Comparison of ENCODE assay signal across 23 mouse cellular contexts in the genomic region with DNA sequence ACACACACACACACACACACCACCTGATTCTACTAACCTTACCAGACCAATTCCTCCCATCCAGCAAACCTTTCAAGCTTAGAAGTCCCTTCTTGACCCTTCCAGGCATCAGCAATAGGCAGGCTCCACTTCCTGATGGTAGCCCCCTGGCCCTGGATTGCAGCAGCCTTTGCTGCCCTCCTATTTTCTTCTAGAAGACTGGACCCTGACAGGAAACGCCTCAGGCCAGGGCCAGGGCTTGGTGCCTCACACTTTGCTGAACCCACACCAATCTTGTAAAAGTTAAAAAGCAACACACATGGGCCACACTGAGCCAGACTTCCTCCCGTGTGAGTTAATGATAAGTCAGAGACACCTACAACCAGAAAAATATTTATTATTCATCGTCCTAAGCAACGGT. TPM values are rescaled to one million over a fixed set of nuclear protein-coding genes. Genes with fewer than 3 reads are reported as not detected.
DNase-seq lines count a peak whose midpoint lies in the region; ATAC-seq and TF ChIP-seq lines count a peak whose summit lies in the region.
"Had no signal": no experiment of that assay in that cellular context is flagged by ENCODE, and none has a peak within 500 bp of the region (broad histone marks: within the 10 kb centered on the region; RNA-seq: fewer than 3 reads in every experiment).

No protein-coding gene starts in this region.

- peak overlapping the region; percentile 41; the same call in 1 of the 2 replicates for H3K27ac ChIP-seq in heart, postnatal 0 days (ENCODE audit: low read depth)
- H3K27ac ChIP-seq: gastrocnemius, adult 2 months; hindbrain, embryonic 13.5 days; neural tube, embryonic 15.5 days had no signal

- DNase-seq in heart, postnatal 0 days (ENCODE audit: low spot score), result no peak
- DNase-seq in heart, postnatal 4 days, result no peak
- peak; percentile 32 for DNase-seq in thymus, postnatal 14 days
- no peak for DNase-seq in thymus, postnatal 0 days (ENCODE audit: low spot score)
- peak; percentile 40 to 67 for DNase-seq in kidney, postnatal 25 days
- no peak for DNase-seq in lung, postnatal 10 days
- no peak for DNase-seq in layer of hippocampus, adult 9-11 months
- DNase-seq: adrenal gland, adult 2 months; forebrain, postnatal 0 days; gastrocnemius, adult 2 months; lung, adult 2 months; lung, postnatal 4 days had no signal

- no peak overlapping the region for H3K9ac ChIP-seq in heart, postnatal 0 days (replicated peaks; ENCODE audit: low read depth, low read length)
- H3K9ac ChIP-seq: forebrain, postnatal 0 days; hindbrain, embryonic 13.5 days; neural tube, embryonic 15.5 days had no signal

- 67% methylated on average over 4 of the region's 4 CpGs for WGBS in heart, postnatal 0 days

- TF ChIP-seq EP300 in heart, postnatal 0 days (IDR thresholded peaks at IDR 0.05; ENCODE audit: low read depth), result no peak

- H3K9me3 ChIP-seq in heart, postnatal 0 days (replicated peaks; ENCODE audit: control insufficient read depth, low read length), result no peaks in the 10 kb centered on the region
- H3K9me3 ChIP-seq: G1E; hindbrain, embryonic 13.5 days; neural tube, embryonic 15.5 days had no signal

- peaks cover 9% of the 10 kb centered on the region for H3K4me1 ChIP-seq in heart, postnatal 0 days (ENCODE audit: control insufficient read depth, insufficient read depth)

- no peak for ATAC-seq in heart, postnatal 0 days (ENCODE audit: insufficient read depth, low read depth)
- ATAC-seq in erythroid progenitor cell, adult 5-6 weeks (replicated peaks; ENCODE audit: low FRiP score, poor library complexity, severe bottlenecking), result no peak
- ATAC-seq: forebrain, postnatal 0 days; intestine, embryonic 16.5 days had no signal

- no peak overlapping the region for H3K4me2 ChIP-seq in heart, postnatal 0 days (ENCODE audit: low read depth, low read length)
- H3K4me2 ChIP-seq: hindbrain, embryonic 13.5 days; midbrain, embryonic 11.5 days; neural tube, embryonic 15.5 days had no signal

- no peaks in the 10 kb centered on the region for H3K36me3 ChIP-seq in heart, postnatal 0 days (replicated peaks; ENCODE audit: control insufficient read depth, insufficient read depth, low read length)
- H3K36me3 ChIP-seq: G1E; hindbrain, embryonic 13.5 days; neural tube, embryonic 15.5 days had no signal

- no peak for TF ChIP-seq CTCF in heart, postnatal 0 days (IDR thresholded peaks at IDR 0.05; ENCODE audit: low read depth)

- no peaks in the 10 kb centered on the region for H3K27me3 ChIP-seq in heart, postnatal 0 days (ENCODE audit: control insufficient read depth, insufficient read depth, low read length)
- H3K27me3 ChIP-seq: hindbrain, embryonic 13.5 days; neural tube, embryonic 15.5 days had no signal

- no peak overlapping the region for H3K4me3 ChIP-seq in heart, postnatal 0 days (ENCODE audit: low read depth, low read length)
- H3K4me3 ChIP-seq: gastrocnemius, adult 2 months; hindbrain, embryonic 13.5 days; neural tube, embryonic 15.5 days had no signal

RNA-seq across cellular contexts. Expression of a gene that starts 3.3 kb away (rescaled TPM):
- 17.6 and 18.6 TPM in 2 replicates for total RNA-seq in heart, postnatal 0 days (2014; rRNA removed; ENCODE audit: low replicate concordance)
- polyA plus RNA-seq in heart, postnatal 0 days (2015; fragmentation: Nextera tagmentation; extraction: Ambion mirVana), result 4.3 and 5.2 TPM in 2 replicates
- 10 to 100 TPM; 28.5 to 28.8 TPM for total RNA-seq in heart, postnatal 4 days (2021)
- 51.9 and 60.4 TPM in 2 replicates for polyA plus RNA-seq in thymus, postnatal 0 days (2015; fragmentation: Nextera tagmentation; extraction: Ambion mirVana)
- 43.2 TPM in 2 replicates for total RNA-seq in erythroid progenitor cell, adult 5-6 weeks (2015; ENCODE audit: low replicate concordance)
- 16.2 and 21.3 TPM in 2 replicates for total RNA-seq in erythroid progenitor cell, adult 5-6 weeks (2017; ENCODE audit: low replicate concordance)

RNA-seq across cellular contexts. Expression of a gene that starts 3.3 kb away (rescaled TPM):
- not detected in 2 replicates for total RNA-seq in heart, postnatal 0 days (2014; rRNA removed; ENCODE audit: low replicate concordance)
- polyA plus RNA-seq in heart, postnatal 0 days (2015; fragmentation: Nextera tagmentation; extraction: Ambion mirVana), result 2.0 TPM in 1 of 2 replicates, not detected in the other
- total RNA-seq in heart, postnatal 4 days (2021), result not detected
- polyA plus RNA-seq in thymus, postnatal 0 days (2015; fragmentation: Nextera tagmentation; extraction: Ambion mirVana), result 8.1 TPM in 2 replicates
- not detected in 2 replicates for total RNA-seq in erythroid progenitor cell, adult 5-6 weeks (2015; ENCODE audit: low replicate concordance)
- not detected in 2 replicates for total RNA-seq in erythroid progenitor cell, adult 5-6 weeks (2017; ENCODE audit: low replicate concordance)
- total RNA-seq: G1E; gastrocnemius, adult 2 months; liver, adult 2 months had no signal
- polyA plus RNA-seq: embryonic facial prominence, embryonic 11.5 days; G1E; heart, embryonic 14.5 days; hindbrain, embryonic 13.5 days; intestine, embryonic 16.5 days; liver, adult 2 months; midbrain, embryonic 11.5 days; neural tube, embryonic 15.5 days had no signal

RNA-seq across cellular contexts. Expression of a gene that starts 14.1 kb away (rescaled TPM):
- total RNA-seq in heart, postnatal 0 days (2014; rRNA removed; ENCODE audit: low replicate concordance), result not detected in 2 replicates
- 0.07 and 0.10 TPM in 2 replicates for polyA plus RNA-seq in heart, postnatal 0 days (2015; fragmentation: Nextera tagmentation; extraction: Ambion mirVana)
- 1 to 10 TPM in 1 of 2 experiments, under 1 TPM in 1; 0.92 to 1.0 TPM for total RNA-seq in heart, postnatal 4 days (2021)
- 0.45 and 0.49 TPM in 2 replicates for polyA plus RNA-seq in thymus, postnatal 0 days (2015; fragmentation: Nextera tagmentation; extraction: Ambion mirVana)
- not detected in 2 replicates for total RNA-seq in erythroid progenitor cell, adult 5-6 weeks (2015; ENCODE audit: low replicate concordance)
- not detected in 2 replicates for total RNA-seq in erythroid progenitor cell, adult 5-6 weeks (2017; ENCODE audit: low replicate concordance)
- total RNA-seq: adrenal gland, adult 2 months; G1E; liver, adult 2 months had no signal
- polyA plus RNA-seq: adrenal gland, adult 2 months; C2C12; embryonic facial prominence, embryonic 11.5 days; G1E; heart, embryonic 14.5 days; liver, adult 2 months; testis, adult 2 months had no signal

RNA-seq across cellular contexts. Expression of a gene that starts 31.3 kb away (rescaled TPM):
- total RNA-seq in heart, postnatal 0 days (2014; rRNA removed; ENCODE audit: low replicate concordance), result 10.4 and 15.4 TPM in 2 replicates
- polyA plus RNA-seq in heart, postnatal 0 days (2015; fragmentation: Nextera tagmentation; extraction: Ambion mirVana), result 8.9 and 10.2 TPM in 2 replicates
- total RNA-seq in heart, postnatal 4 days (2021), result 10 to 100 TPM; 13.8 to 15.3 TPM
- polyA plus RNA-seq in thymus, postnatal 0 days (2015; fragmentation: Nextera tagmentation; extraction: Ambion mirVana), result 5.9 and 6.3 TPM in 2 replicates
- 0.84 and 2.5 TPM in 2 replicates for total RNA-seq in erythroid progenitor cell, adult 5-6 weeks (2015; ENCODE audit: low replicate concordance)
- total RNA-seq in erythroid progenitor cell, adult 5-6 weeks (2017; ENCODE audit: low replicate concordance), result 1.2 and 2.6 TPM in 2 replicates

RNA-seq across cellular contexts. Expression of a gene that starts 51.3 kb away (rescaled TPM):
- total RNA-seq in heart, postnatal 0 days (2014; rRNA removed; ENCODE audit: low replicate concordance), result 1.7 and 2.1 TPM in 2 replicates
- polyA plus RNA-seq in heart, postnatal 0 days (2015; fragmentation: Nextera tagmentation; extraction: Ambion mirVana), result 0.49 and 0.69 TPM in 2 replicates
- 1 to 10 TPM; 1.2 to 1.5 TPM for total RNA-seq in heart, postnatal 4 days (2021)
- polyA plus RNA-seq in thymus, postnatal 0 days (2015; fragmentation: Nextera tagmentation; extraction: Ambion mirVana), result 0.09 and 0.12 TPM in 2 replicates
- total RNA-seq in erythroid progenitor cell, adult 5-6 weeks (2015; ENCODE audit: low replicate concordance), result 314 and 326 TPM in 2 replicates
- total RNA-seq in erythroid progenitor cell, adult 5-6 weeks (2017; ENCODE audit: low replicate concordance), result 111 and 113 TPM in 2 replicates
- total RNA-seq: liver, adult 2 months had no signal

Comparison
In these comparisons a context has a peak if more than half of its experiments do, and no peak if none do; other contexts are left out.
1. DNase-seq: peak in thymus, postnatal 14 days (single experiment) and kidney, postnatal 25 days (2 of 2); none in heart, postnatal 0 days (single experiment), heart, postnatal 4 days (single experiment), thymus, postnatal 0 days (single experiment), lung, postnatal 10 days (single experiment) and layer of hippocampus, adult 9-11 months (single experiment).